Mouse (Mus musculus): ENCODE results near the gene Gm13276.

- TF ChIP-seq TAL1 (IDR thresholded peaks at IDR 0.05; ENCODE audit: low read length) (no peak), CTCF (IDR thresholded peaks at IDR 0.05 in 2 of 3, conservative IDR thresholded peaks at IDR 0.05 in 1 of 3; ENCODE audit: control insufficient read depth in 1 of 3, insufficient read depth in 1 of 3, low read depth in 2 of 3, low read length in 3 of 3, poor library complexity in 1 of 3, severe bottlenecking in 1 of 3) (no peak), MXI1 (IDR thresholded peaks at IDR 0.05; ENCODE audit: low read depth, low read length) (no peak), ZC3H11A (IDR thresholded peaks at IDR 0.05; ENCODE audit: low read depth, low read length) (no peak), MAX (IDR thresholded peaks at IDR 0.05; ENCODE audit: low read length) (no peak), JUND (IDR thresholded peaks at IDR 0.05; ENCODE audit: low read depth, low read length) (no peak), EP300 (IDR thresholded peaks at IDR 0.05; ENCODE audit: low read depth in 1 of 2, low read length in 2 of 2) (no peak), RAD21 (IDR thresholded peaks at IDR 0.05; ENCODE audit: low read depth, low read length) (no peak)
Measured at GRCm38 (mm10) chr4:88815928-88816327, 30.4 kb downstream of the Gm13276 start, which contains the start of gene Ifna7.
